Mouse (Mus musculus) lung, adult 2 months (tissue): Measurements from ENCODE around the gene Cdc42bpa.

Source experiments
- CTCF ChIP-seq: fragments of 200-500 bp; IDR thresholded peaks from 2 replicates; pipeline ENCODE4 v1.5.1; 2011; ENCODE audit warnings: mild to moderate bottlenecking, low read length, control low read depth; ENCODE audit not compliant: insufficient read depth
- POLR2A ChIP-seq: fragments of 200-500 bp; IDR thresholded peaks from 2 replicates; pipeline ENCODE4 v1.6.1; 2011; ENCODE audit warnings: low read depth, mild to moderate bottlenecking, control low read depth, low read length, borderline replicate concordance; ENCODE audit errors: extremely low read depth

DNA sequence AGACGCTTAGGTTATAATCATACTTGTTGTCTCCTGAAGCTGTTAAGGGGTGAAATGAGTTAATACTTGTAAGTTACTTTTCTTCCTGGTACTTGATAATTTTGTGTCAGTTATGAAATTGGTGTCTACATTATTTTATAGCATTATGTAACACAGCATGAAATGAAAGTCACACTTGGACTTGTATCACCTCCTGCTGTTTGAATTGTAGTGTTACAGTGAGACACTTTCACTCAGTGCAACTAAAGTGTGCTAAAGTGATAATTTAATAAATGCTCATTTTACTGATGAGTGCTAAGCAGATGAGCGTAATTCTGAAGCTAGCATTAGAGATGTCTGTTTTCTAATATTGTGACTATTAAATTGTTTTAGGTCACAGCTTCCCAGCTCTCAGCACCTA, 180.7 kb downstream of the Cdc42bpa start:
- TF ChIP-seq CTCF: no peak
- no peak for TF ChIP-seq POLR2A
